Mouse (Mus musculus) macrophage (primary cell): ENCODE data around the gene D830030K20Rik. TPM values are rescaled to one million over a fixed set of nuclear protein-coding genes. Genes with fewer than 3 reads are reported as not detected.
"Not testable (repeated sequence)": the region's sequence is repeated elsewhere in the genome, so short reads cannot be mapped to it uniquely, and the experiment has no call there.

Experiments
- H3K27ac ChIP-seq: fragments of 350-480 bp; formaldehyde crosslinking; 2 replicates; pipeline ENCODE4 v1.9.0; 2021
- H3K36me3 ChIP-seq: fragments of 350-480 bp; formaldehyde crosslinking; 2 replicates; pipeline ENCODE4 v1.9.0; 2021; ENCODE audit errors: inconsistent target
- H3K4me3 ChIP-seq: fragments of 350-480 bp; formaldehyde crosslinking; 2 replicates; pipeline ENCODE4 v1.9.0; 2021; ENCODE audit errors: inconsistent target
- H3K79me2 ChIP-seq: fragments of 350-480 bp; formaldehyde crosslinking; 2 replicates; pipeline ENCODE4 v1.9.0; 2021; ENCODE audit errors: inconsistent target
- WGBS: methylation state at CpG from one replicate; pipeline ENCODE4 v1.1.7; 2026; ENCODE audit warnings: inconsistent platforms; ENCODE audit not compliant: missing documents; 5-methylcytosine and 5-hydroxymethylcytosine counted together
- polyA plus RNA-seq: library from polyadenylated mRNA; stranded (reverse); fragments of 250-400 nt; gene quantifications from 3 replicates; pipeline ENCODE4 v1.2.4, GENCODE M21; 2018; ENCODE audit warnings: inconsistent platforms
- total RNA-seq, 78 experiments: library from RNA; depleted of rRNA; stranded (reverse); fragments of 250-400 nt; gene quantifications; 1 replicate in 9 of 78; 2 replicates in 24 of 78; 3 replicates in 43 of 78; 4 replicates in 2 of 78; pipeline ENCODE4 v1.2.4; 2018; ENCODE audit warnings: inconsistent platforms in 56 of 78

Gene D830030K20Rik
- not detected for total RNA-seq (2018; cell fraction: chromatin; rRNA removed)
- not detected for total RNA-seq (2018; cell fraction: cytosol; rRNA removed)
- not detected for total RNA-seq (2018; cell fraction: nucleus; rRNA removed)
- polyA plus RNA-seq: not detected in 3 replicates

DNA sequence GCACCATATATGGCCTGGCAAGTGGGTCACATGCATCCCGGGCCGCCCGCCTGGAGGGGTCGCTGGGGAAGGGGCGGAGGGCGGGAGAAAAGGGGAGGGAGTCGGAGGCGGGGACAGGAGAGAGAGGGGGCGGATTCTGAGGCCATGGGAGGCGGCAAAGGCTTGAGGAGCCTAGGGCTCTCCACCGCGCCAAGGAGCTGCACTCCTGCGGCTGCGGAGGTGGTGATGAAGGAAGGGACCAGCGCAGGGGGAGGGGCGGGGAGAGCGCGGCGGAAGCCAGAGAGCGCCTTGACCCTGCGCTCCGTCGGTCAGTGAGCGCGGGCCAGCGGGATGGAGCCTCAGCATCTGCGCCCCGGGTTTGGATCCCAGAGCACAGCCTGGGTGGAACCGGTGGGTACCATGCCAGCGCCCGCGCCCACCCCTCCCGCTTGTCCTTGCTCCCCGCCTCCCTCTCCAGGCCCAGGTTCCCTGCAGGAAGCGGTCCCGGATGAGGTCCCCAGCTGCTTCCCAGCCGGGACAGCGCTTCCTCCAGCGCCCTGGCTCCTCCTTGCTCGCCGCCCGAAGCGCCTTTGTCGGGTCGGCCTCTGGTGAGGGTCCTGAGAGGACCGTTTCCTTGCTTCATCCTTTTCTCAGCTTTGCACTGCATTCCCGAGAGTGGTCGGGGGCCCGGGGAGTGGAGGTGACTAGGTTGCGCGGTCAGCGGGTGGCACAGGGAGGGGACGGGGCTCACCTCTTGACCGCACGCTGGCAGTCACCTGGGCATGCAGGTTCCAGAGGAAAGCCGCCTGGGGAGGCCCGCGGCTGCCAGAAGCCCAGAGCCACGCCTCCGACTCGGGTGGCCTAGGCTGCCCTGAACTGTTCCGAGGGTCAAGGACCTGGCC is at the start of gene D830030K20Rik:
Gene D830030K20Rik (plus strand): TSS at position 217 of the 881 bp plus-strand sequence.
- not testable (repeated sequence) for H3K4me3 ChIP-seq, H3K27ac ChIP-seq, H3K79me2 ChIP-seq, H3K36me3 ChIP-seq
- 0% methylated on average over 1 of the region's 62 CpGs for WGBS

DNA sequence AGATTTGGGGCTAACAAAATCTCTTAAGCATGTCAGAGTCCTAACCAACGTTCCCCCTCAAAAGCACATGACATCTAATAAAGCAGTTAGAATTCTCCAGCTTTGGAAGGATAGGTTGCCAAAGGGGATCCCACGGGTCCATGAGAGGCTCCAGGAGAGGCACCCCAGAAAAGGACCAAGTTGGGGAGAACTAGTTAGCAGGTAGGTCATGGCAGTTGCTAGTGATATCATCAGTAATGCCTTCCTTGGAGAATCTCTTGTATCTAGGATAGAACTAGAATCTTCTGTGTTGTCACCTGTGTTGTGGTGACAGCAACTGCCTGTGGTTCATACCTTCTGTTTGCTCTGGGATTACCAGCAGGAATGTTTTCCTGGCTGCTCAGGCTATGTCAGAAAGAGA is 20.3 kb upstream of the D830030K20Rik start, which contains the start of gene Gm5795:
Gene Gm5795 (plus strand): TSS at position 301 of the 400 bp plus-strand sequence.
- H3K79me2 ChIP-seq, H3K4me3 ChIP-seq, H3K36me3 ChIP-seq, H3K27ac ChIP-seq: not testable (repeated sequence)
- no CpG with 5 or more reads among the region's 2 CpGs for WGBS

DNA sequence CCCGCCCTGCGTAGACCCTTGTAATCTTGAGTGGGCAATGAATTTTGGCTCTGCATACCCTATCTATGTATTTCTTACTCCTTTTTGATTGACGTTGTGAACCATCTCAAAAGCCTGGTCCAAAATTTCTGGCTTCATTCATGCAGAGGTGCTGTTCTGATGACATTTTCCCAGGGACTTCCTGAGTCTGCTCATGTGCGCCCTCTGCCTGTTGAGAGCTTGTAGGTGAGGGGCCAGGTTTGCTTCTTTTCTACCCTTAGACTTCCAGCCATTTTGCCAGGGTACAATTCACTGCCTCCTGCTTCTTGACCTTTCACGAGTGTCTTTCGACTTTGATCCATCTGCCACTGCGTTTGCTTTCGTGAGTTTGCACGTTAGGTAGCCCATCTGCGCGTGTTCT is 1.1 kb downstream of the D830030K20Rik start:
- not testable (repeated sequence) for H3K79me2 ChIP-seq, H3K27ac ChIP-seq, H3K36me3 ChIP-seq, H3K4me3 ChIP-seq
- 15% methylated on average over 6 of the region's 11 CpGs for WGBS

DNA sequence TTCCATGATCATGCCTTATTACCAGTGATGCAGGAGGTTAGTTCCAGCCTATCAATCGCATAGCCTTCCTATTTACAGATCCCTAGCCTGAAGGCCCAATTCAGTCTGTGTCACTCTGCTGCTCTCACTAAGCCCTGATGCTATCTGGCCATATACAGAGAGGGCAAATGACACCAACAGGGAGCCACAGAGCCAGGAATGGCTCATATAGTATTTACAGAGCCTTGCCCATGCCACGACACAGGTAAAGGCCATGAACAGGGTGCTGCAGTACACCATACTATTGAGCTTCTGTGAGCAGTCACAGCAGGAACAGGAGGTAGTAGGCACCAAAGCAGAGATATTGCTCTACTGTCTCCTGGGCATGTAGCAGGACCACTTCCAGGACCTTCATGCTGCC is 54.2 kb downstream of the D830030K20Rik start:
- not testable (repeated sequence) for H3K79me2 ChIP-seq, H3K36me3 ChIP-seq, H3K27ac ChIP-seq, H3K4me3 ChIP-seq
- 80% methylated on average over 1 of the region's 2 CpGs for WGBS

Other genes starting within 250 kb of the D830030K20Rik start
- gene Gm2888, start 178.5 kb upstream of the D830030K20Rik start, polyA plus RNA-seq: not detected in 3 replicates
- not detected in 3 replicates for gene Gm2897, start 159.2 kb upstream of the D830030K20Rik start, polyA plus RNA-seq
- gene Gm10340, start 74.5 kb upstream of the D830030K20Rik start, polyA plus RNA-seq: not detected in 3 replicates
- not detected in 3 replicates for gene Gm5795, start 20.2 kb upstream of the D830030K20Rik start, polyA plus RNA-seq
- gene Gm2956, start 124.1 kb downstream of the D830030K20Rik start, polyA plus RNA-seq: not detected in 3 replicates
- not detected in 3 replicates for gene Gm10413, start 186.6 kb downstream of the D830030K20Rik start, polyA plus RNA-seq
- gene Gm10409, start 204.1 kb downstream of the D830030K20Rik start, polyA plus RNA-seq: not detected in 3 replicates
- not detected in 3 replicates for gene Gm3005, start 219.6 kb downstream of the D830030K20Rik start, polyA plus RNA-seq
- not detected in 3 replicates for gene Gm10408, start 240.9 kb downstream of the D830030K20Rik start, polyA plus RNA-seq